8 mouse cellular contexts compared by ENCODE assay signal in genomic region chr2:25576965-25577891, GRCm38 (mm10). TPM values are rescaled to one million over a fixed set of nuclear protein-coding genes. Genes with fewer than 3 reads are reported as not detected.
DNase-seq lines count a peak whose midpoint lies in the region; ATAC-seq lines count a peak whose summit lies in the region.

No protein-coding gene starts in this region.

- H3K36me3 ChIP-seq in heart, embryonic 13.5 days = peaks cover 6% of the 10 kb centered on the region; the same call in 1 of the 2 replicates
- peaks cover 10% of the 10 kb centered on the region; the same call in 1 of the 2 replicates for H3K36me3 ChIP-seq in hindbrain, embryonic 12.5 days
- H3K36me3 ChIP-seq in midbrain, embryonic 12.5 days = peaks cover 8% of the 10 kb centered on the region; the same call in 1 of the 2 replicates

- intact Hi-C loops in heart, postnatal 14 days (cut with DNase I) = no loop called here

- H3K4me3 ChIP-seq in heart, embryonic 13.5 days = peak overlapping the region; percentile 40
- peak overlapping the region; percentile 16 for H3K4me3 ChIP-seq in hindbrain, embryonic 12.5 days
- peak overlapping the region; percentile 23 for H3K4me3 ChIP-seq in midbrain, embryonic 12.5 days

- peak overlapping the region; percentile 59 for H3K4me2 ChIP-seq in heart, embryonic 13.5 days
- peak overlapping the region; percentile 40 for H3K4me2 ChIP-seq in hindbrain, embryonic 12.5 days (replicated peaks)
- peak overlapping the region; percentile 47 for H3K4me2 ChIP-seq in midbrain, embryonic 12.5 days (replicated peaks)

- ATAC-seq in heart, embryonic 13.5 days (ENCODE audit: extremely low read depth, insufficient number of reproducible peaks, low FRiP score, low TSS enrichment) = no peak
- ATAC-seq in hindbrain, embryonic 12.5 days (ENCODE audit: low FRiP score) = no peak
- ATAC-seq in midbrain, embryonic 12.5 days (ENCODE audit: low FRiP score, low read depth) = no peak
- ATAC-seq in erythroblast, adult 5-6 weeks (replicated peaks; ENCODE audit: low FRiP score, poor library complexity, severe bottlenecking) = no peak

- H3K27me3 ChIP-seq in heart, embryonic 13.5 days (replicated peaks) = peaks cover 58% of the 10 kb centered on the region
- peaks cover 58% of the 10 kb centered on the region for H3K27me3 ChIP-seq in hindbrain, embryonic 12.5 days
- peaks cover 59% of the 10 kb centered on the region for H3K27me3 ChIP-seq in midbrain, embryonic 12.5 days

- H3K27ac ChIP-seq in heart, embryonic 13.5 days (replicated peaks) = no peak overlapping the region
- H3K27ac ChIP-seq in hindbrain, embryonic 12.5 days = no peak overlapping the region
- no peak overlapping the region for H3K27ac ChIP-seq in midbrain, embryonic 12.5 days (replicated peaks)

- H3K9me3 ChIP-seq in heart, embryonic 13.5 days = no peaks in the 10 kb centered on the region
- H3K9me3 ChIP-seq in hindbrain, embryonic 12.5 days (replicated peaks) = no peaks in the 10 kb centered on the region
- no peaks in the 10 kb centered on the region for H3K9me3 ChIP-seq in midbrain, embryonic 12.5 days

- H3K4me1 ChIP-seq in heart, embryonic 13.5 days = peaks cover 74% of the 10 kb centered on the region
- H3K4me1 ChIP-seq in hindbrain, embryonic 12.5 days = peaks cover 74% of the 10 kb centered on the region
- H3K4me1 ChIP-seq in midbrain, embryonic 12.5 days = peaks cover 60% of the 10 kb centered on the region

- WGBS in heart, embryonic 13.5 days = 12% methylated on average over 92 of the region's 92 CpGs
- 14% methylated on average over 92 of the region's 92 CpGs for WGBS in hindbrain, embryonic 12.5 days
- WGBS in midbrain, embryonic 12.5 days = 14% methylated on average over 92 of the region's 92 CpGs

- peak overlapping the region; percentile 50 for H3K9ac ChIP-seq in heart, embryonic 13.5 days
- peak overlapping the region; percentile 3; the same call in 1 of the 2 replicates for H3K9ac ChIP-seq in hindbrain, embryonic 12.5 days
- no peak overlapping the region for H3K9ac ChIP-seq in midbrain, embryonic 12.5 days (replicated peaks)

- no peak for DNase-seq in heart, postnatal 14 days
- peak; percentile 25 to 34 for DNase-seq in B cell, adult 2 months
- DNase-seq in cerebellum, adult 18-20 months = peak; percentile 33 to 64
- no peak for DNase-seq in layer of hippocampus, postnatal 10 days (ENCODE audit: low spot score in 2 of 2)

RNA-seq across cellular contexts. Expression of gene Phpt1, which starts 2.2 kb away (rescaled TPM):
- polyA plus RNA-seq in heart, embryonic 13.5 days (2015; fragmentation: Nextera tagmentation; extraction: Ambion mirVana) = 177 and 199 TPM in 2 replicates
- total RNA-seq in heart, postnatal 14 days (2021) = 10 to 100 TPM; 75.4 to 76.0 TPM
- polyA plus RNA-seq in hindbrain, embryonic 12.5 days (2016; fragmentation: Nextera tagmentation; extraction: Ambion mirVana) = 131 and 162 TPM in 2 replicates
- polyA plus RNA-seq in midbrain, embryonic 12.5 days (2016; fragmentation: Nextera tagmentation; extraction: Ambion mirVana) = 166 and 173 TPM in 2 replicates
- 0.96 and 7.1 TPM in 2 replicates for total RNA-seq in erythroblast, adult 5-6 weeks (2015; ENCODE audit: low replicate concordance)
- total RNA-seq in erythroblast, adult 5-6 weeks (2017; ENCODE audit: low replicate concordance) = 2.1 TPM in 1 of 2 replicates, not detected in the other
- total RNA-seq in layer of hippocampus, postnatal 10 days (2021) = 10 to 100 TPM; 94.5 to 99.8 TPM

RNA-seq across cellular contexts. Expression of gene Mamdc4, which starts 2.6 kb away (rescaled TPM):
- 4.6 and 7.3 TPM in 2 replicates for polyA plus RNA-seq in heart, embryonic 13.5 days (2015; fragmentation: Nextera tagmentation; extraction: Ambion mirVana)
- 1 to 10 TPM; 3.0 to 5.2 TPM for total RNA-seq in heart, postnatal 14 days (2021)
- polyA plus RNA-seq in hindbrain, embryonic 12.5 days (2016; fragmentation: Nextera tagmentation; extraction: Ambion mirVana) = 4.7 and 6.7 TPM in 2 replicates
- 5.1 and 7.2 TPM in 2 replicates for polyA plus RNA-seq in midbrain, embryonic 12.5 days (2016; fragmentation: Nextera tagmentation; extraction: Ambion mirVana)
- total RNA-seq in erythroblast, adult 5-6 weeks (2015; ENCODE audit: low replicate concordance) = 2.5 and 7.1 TPM in 2 replicates
- 4.3 and 4.5 TPM in 2 replicates for total RNA-seq in erythroblast, adult 5-6 weeks (2017; ENCODE audit: low replicate concordance)
- 1 to 10 TPM; 1.0 to 5.4 TPM for total RNA-seq in layer of hippocampus, postnatal 10 days (2021)

RNA-seq across cellular contexts. Expression of gene Ajm1, which starts 4.3 kb away (rescaled TPM):
- polyA plus RNA-seq in heart, embryonic 13.5 days (2015; fragmentation: Nextera tagmentation; extraction: Ambion mirVana) = 0.14 and 0.27 TPM in 2 replicates
- under 1 TPM in 1 of 2 experiments, not detected in 1; 0.10 TPM for total RNA-seq in heart, postnatal 14 days (2021)
- polyA plus RNA-seq in hindbrain, embryonic 12.5 days (2016; fragmentation: Nextera tagmentation; extraction: Ambion mirVana) = 2.4 and 3.1 TPM in 2 replicates
- polyA plus RNA-seq in midbrain, embryonic 12.5 days (2016; fragmentation: Nextera tagmentation; extraction: Ambion mirVana) = 1.8 and 1.9 TPM in 2 replicates
- total RNA-seq in erythroblast, adult 5-6 weeks (2015; ENCODE audit: low replicate concordance) = 0.63 TPM in 1 of 2 replicates, not detected in the other
- total RNA-seq in erythroblast, adult 5-6 weeks (2017; ENCODE audit: low replicate concordance) = not detected in 2 replicates
- total RNA-seq in layer of hippocampus, postnatal 10 days (2021) = 10 to 100 TPM; 82.7 to 84.8 TPM

RNA-seq across cellular contexts. Expression of gene Edf1, which starts 19.6 kb away (rescaled TPM):
- polyA plus RNA-seq in heart, embryonic 13.5 days (2015; fragmentation: Nextera tagmentation; extraction: Ambion mirVana) = 277 and 302 TPM in 2 replicates
- total RNA-seq in heart, postnatal 14 days (2021) = 100 to 1,000 TPM; 175 to 185 TPM
- polyA plus RNA-seq in hindbrain, embryonic 12.5 days (2016; fragmentation: Nextera tagmentation; extraction: Ambion mirVana) = 377 TPM in 2 replicates
- 362 and 366 TPM in 2 replicates for polyA plus RNA-seq in midbrain, embryonic 12.5 days (2016; fragmentation: Nextera tagmentation; extraction: Ambion mirVana)
- 27.3 and 50.2 TPM in 2 replicates for total RNA-seq in erythroblast, adult 5-6 weeks (2015; ENCODE audit: low replicate concordance)
- 32.2 and 32.9 TPM in 2 replicates for total RNA-seq in erythroblast, adult 5-6 weeks (2017; ENCODE audit: low replicate concordance)
- 100 to 1,000 TPM; 232 to 242 TPM for total RNA-seq in layer of hippocampus, postnatal 10 days (2021)

RNA-seq across cellular contexts. Expression of gene Traf2, which starts 30.5 kb away (rescaled TPM):
- polyA plus RNA-seq in heart, embryonic 13.5 days (2015; fragmentation: Nextera tagmentation; extraction: Ambion mirVana) = 21.0 and 22.9 TPM in 2 replicates
- total RNA-seq in heart, postnatal 14 days (2021) = 10 to 100 TPM; 16.6 to 16.7 TPM
- 25.7 and 29.6 TPM in 2 replicates for polyA plus RNA-seq in hindbrain, embryonic 12.5 days (2016; fragmentation: Nextera tagmentation; extraction: Ambion mirVana)
- 32.3 and 32.4 TPM in 2 replicates for polyA plus RNA-seq in midbrain, embryonic 12.5 days (2016; fragmentation: Nextera tagmentation; extraction: Ambion mirVana)
- 1.7 and 2.3 TPM in 2 replicates for total RNA-seq in erythroblast, adult 5-6 weeks (2015; ENCODE audit: low replicate concordance)
- 4.2 and 4.3 TPM in 2 replicates for total RNA-seq in erythroblast, adult 5-6 weeks (2017; ENCODE audit: low replicate concordance)
- total RNA-seq in layer of hippocampus, postnatal 10 days (2021) = 10 to 100 TPM in 1 of 2 experiments, 1 to 10 TPM in 1; 9.0 to 10.5 TPM

Comparison
In these comparisons a context has a peak if more than half of its experiments do, and no peak if none do; other contexts are left out.
1. DNase-seq: peak in B cell, adult 2 months (2 of 2) and cerebellum, adult 18-20 months (2 of 2); none in heart, postnatal 14 days (0 of 2) and layer of hippocampus, postnatal 10 days (0 of 2).
2. RNA of gene Phpt1, which starts 2.2 kb away (total RNA-seq): 94.5 to 99.8 TPM in layer of hippocampus, postnatal 10 days and 75.4 to 76.0 TPM in heart, postnatal 14 days; 0.96 to 7.1 TPM in erythroblast, adult 5-6 weeks; every median in the first group is over 4 times any median in the second.
3. RNA of gene Ajm1, which starts 4.3 kb away (total RNA-seq): 82.7 to 84.8 TPM in layer of hippocampus, postnatal 10 days; 0.10 TPM in heart, postnatal 14 days and 0.63 TPM in erythroblast, adult 5-6 weeks; every median in the first group is over 10 times any median in the second.
4. Peak in every context shown above with its lines, with median percentiles within 50 percentile points of each other: H3K4me2 ChIP-seq and H3K4me3 ChIP-seq.